Mouse (Mus musculus) testis, adult 2 months (tissue): ENCODE data around the gene Dcps.

ENCODE experiments used
- CTCF ChIP-seq: fragments of 200-500 bp; IDR thresholded peaks from 2 replicates; pipeline ENCODE4 v1.5.1; 2012; ENCODE audit warnings: low read depth, mild to moderate bottlenecking, inconsistent platforms, low read length, moderate library complexity; ENCODE audit not compliant: control insufficient read depth, insufficient read depth, insufficient replicate concordance
- POLR2A ChIP-seq: fragments of 200-500 bp; IDR thresholded peaks from 2 replicates; pipeline ENCODE4 v1.6.1; 2012; ENCODE audit warnings: low read depth, mild to moderate bottlenecking, inconsistent platforms, low read length, moderate library complexity; ENCODE audit not compliant: control insufficient read depth

DNA sequence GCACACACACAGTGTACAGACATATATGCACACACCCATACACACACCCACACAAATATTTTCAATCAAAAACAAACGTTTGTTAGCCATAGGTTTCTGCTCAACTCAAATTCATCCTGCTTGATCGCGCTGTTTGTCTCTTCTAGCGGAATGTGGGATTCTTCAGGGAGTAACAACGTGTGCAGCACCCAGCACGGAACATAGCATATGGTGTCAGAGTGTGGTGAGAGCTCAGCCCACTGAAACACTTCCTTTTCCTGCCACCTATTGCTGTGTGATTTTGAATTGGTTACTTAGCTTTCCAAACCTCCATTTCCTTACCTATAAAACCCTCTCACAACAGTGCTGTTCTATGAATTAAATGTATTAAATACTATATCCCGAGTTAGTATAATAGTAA is 5.8 kb downstream of the Dcps start:
- TF ChIP-seq CTCF (no peak), POLR2A (no peak)
